Mouse (Mus musculus): ENCODE measurements at regions not wholly inside any gene's neighbourhood (a gene's known extent, or its start where the extent isn't known, plus 50 kb on each side); places are given as distances from the start of the nearest gene placed in this dataset.

DNA sequence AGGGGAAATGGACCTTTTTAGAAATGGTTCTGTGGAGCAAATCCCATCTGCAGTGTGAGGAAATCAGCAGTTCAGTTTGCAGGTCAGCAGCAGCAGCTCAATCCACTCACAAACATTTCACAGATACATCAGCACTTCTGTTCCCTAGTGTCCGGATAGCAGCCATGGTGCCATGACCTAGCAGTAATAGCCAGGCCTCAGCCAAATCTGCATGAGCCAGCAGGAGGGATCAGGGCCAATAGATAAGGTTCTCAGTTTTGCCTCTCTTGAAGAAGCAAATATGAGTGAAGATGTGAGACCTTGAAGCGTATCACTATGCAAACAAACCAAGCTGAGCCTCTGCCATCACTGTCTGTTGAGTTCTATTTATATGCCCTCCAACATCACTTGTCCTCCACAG is 380.7 kb upstream of the Chrm3 start:
- WGBS: 74% methylated on average over 2 of the region's 2 CpGs
- Histone ChIP-seq H3K27ac (ENCODE audit: control insufficient read depth, insufficient read depth, low read depth, low read length, poor library complexity) (no peak overlapping the region), H3K4me3 (replicated peaks; ENCODE audit: control insufficient read depth, low read depth, low read length) (no peak overlapping the region), H3K4me1 (ENCODE audit: control insufficient read depth, insufficient read depth, low read length) (no peaks in the 10 kb centered on the region)
- no peak for TF ChIP-seq POLR2A (IDR thresholded peaks at IDR 0.05; ENCODE audit: borderline replicate concordance, control insufficient read depth, low read depth, low read length)
- TF ChIP-seq CTCF (IDR thresholded peaks at IDR 0.05; ENCODE audit: control insufficient read depth, insufficient read depth, low read length): no peak

DNA sequence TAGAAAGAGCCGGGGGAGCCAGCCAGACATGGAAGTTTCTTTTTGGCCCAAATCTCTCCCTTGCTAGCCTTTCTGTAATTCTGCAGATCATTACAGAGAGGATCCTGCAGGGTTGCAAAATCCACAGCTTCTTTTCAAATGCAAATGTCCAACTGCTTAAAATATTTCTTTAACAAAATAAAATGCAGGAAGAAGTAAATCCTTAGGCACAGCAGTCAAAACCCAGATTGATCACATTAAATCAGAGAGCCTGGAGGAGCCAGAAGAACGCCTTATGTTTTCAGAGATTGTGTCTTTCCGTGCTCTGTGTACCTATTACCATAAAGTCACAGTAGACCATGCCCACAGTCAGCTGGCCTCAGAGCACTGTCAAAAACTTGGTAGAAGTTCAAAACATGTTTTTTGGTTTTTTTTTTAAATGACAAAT is 365.1 kb upstream of the Chrm3 start:
- TF ChIP-seq POLR2A (IDR thresholded peaks at IDR 0.05; ENCODE audit: borderline replicate concordance, control insufficient read depth, low read depth, low read length): no peak
- no peak for TF ChIP-seq CTCF (IDR thresholded peaks at IDR 0.05; ENCODE audit: control insufficient read depth, insufficient read depth, low read length)
- H3K27ac ChIP-seq (ENCODE audit: control insufficient read depth, insufficient read depth, low read depth, low read length, poor library complexity): no peak overlapping the region
- H3K4me1 ChIP-seq (ENCODE audit: control insufficient read depth, insufficient read depth, low read length): no peaks in the 10 kb centered on the region
- no peak overlapping the region for H3K4me3 ChIP-seq (replicated peaks; ENCODE audit: control insufficient read depth, low read depth, low read length)
- WGBS: 77% methylated on average over 3 of the region's 3 CpGs

DNA sequence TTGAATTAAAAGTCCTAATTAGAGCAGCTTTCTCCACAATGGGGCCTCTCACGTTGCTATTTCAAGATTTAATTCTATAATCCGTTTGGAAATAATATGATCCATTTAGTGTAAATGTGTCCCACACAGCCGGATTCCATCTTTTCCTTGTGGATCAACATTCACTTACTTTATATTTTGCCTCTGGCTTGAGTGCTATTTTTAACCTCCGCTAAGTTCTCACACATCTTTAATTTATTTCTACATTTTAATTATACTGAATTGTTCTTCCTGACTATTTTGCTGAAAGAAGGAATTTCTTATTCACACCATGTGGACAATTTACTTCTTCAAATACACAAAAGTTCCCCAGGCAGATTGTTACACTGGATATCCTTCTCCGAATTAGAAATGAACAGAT is 364.7 kb upstream of the Chrm3 start:
- TF ChIP-seq POLR2A (IDR thresholded peaks at IDR 0.05; ENCODE audit: borderline replicate concordance, control insufficient read depth, low read depth, low read length) (no peak), CTCF (IDR thresholded peaks at IDR 0.05; ENCODE audit: control insufficient read depth, insufficient read depth, low read length) (no peak)
- no peak overlapping the region for H3K27ac ChIP-seq (ENCODE audit: control insufficient read depth, insufficient read depth, low read depth, low read length, poor library complexity)
- 70% methylated on average over 5 of the region's 5 CpGs for WGBS
- no peaks in the 10 kb centered on the region for H3K4me1 ChIP-seq (ENCODE audit: control insufficient read depth, insufficient read depth, low read length)
- H3K4me3 ChIP-seq (replicated peaks; ENCODE audit: control insufficient read depth, low read depth, low read length): no peak overlapping the region

DNA sequence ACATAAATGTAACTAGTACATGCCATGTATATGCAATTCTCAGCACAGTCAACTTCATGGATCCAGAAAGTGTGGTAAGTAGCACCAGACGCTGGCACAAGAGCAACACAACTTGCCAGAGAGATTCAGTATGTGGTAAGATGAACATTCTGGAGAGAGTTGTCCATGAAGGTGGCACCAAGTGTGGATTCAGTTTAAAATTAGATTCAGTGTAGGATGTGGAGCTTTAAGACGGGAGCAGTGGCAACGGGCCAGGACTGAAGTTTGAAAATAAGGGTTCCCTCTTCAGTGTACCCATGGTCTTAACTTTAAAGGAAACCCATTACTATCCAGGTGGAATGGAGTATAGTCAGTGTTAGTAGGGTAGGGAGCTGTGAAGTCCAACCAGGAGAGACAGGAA is 360.0 kb upstream of the Chrm3 start:
- WGBS: 83% methylated on average over 3 of the region's 3 CpGs
- no peak for TF ChIP-seq CTCF (IDR thresholded peaks at IDR 0.05; ENCODE audit: control insufficient read depth, insufficient read depth, low read length)
- no peak for TF ChIP-seq POLR2A (IDR thresholded peaks at IDR 0.05; ENCODE audit: borderline replicate concordance, control insufficient read depth, low read depth, low read length)
- H3K27ac ChIP-seq (ENCODE audit: control insufficient read depth, insufficient read depth, low read depth, low read length, poor library complexity): no peak overlapping the region

DNA sequence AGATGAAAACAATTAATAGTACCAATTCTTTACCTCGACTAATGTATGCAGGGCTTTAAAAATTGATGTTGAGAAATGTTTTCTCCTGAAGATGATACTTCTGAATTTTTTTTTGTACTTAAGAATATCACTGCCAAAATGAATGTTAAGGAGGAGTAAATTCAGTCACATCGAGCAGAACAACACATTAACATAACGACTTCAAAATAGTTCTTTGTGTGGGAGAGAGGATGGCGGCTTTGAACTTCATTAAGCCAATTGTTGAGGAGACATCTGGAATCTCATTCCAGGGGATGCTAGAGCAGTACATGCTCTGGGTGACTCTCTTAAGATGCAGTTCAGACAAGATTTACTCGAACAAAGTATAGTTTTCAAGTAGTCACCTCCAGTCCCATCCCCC is 350.8 kb upstream of the Chrm3 start:
- Histone ChIP-seq H3K4me1 (ENCODE audit: control insufficient read depth, insufficient read depth, low read length) (no peaks in the 10 kb centered on the region), H3K4me3 (replicated peaks; ENCODE audit: control insufficient read depth, low read depth, low read length) (no peak overlapping the region), H3K27ac (ENCODE audit: control insufficient read depth, insufficient read depth, low read depth, low read length, poor library complexity) (no peak overlapping the region)
- 80% methylated on average over 5 of the region's 5 CpGs for WGBS
- TF ChIP-seq POLR2A (IDR thresholded peaks at IDR 0.05; ENCODE audit: borderline replicate concordance, control insufficient read depth, low read depth, low read length) (no peak), CTCF (IDR thresholded peaks at IDR 0.05; ENCODE audit: control insufficient read depth, insufficient read depth, low read length) (no peak)

More for the DNA sequence above, 360.0 kb upstream of the Chrm3 start:
- H3K4me1 ChIP-seq (ENCODE audit: control insufficient read depth, insufficient read depth, low read length): no peaks in the 10 kb centered on the region
- H3K4me3 ChIP-seq (replicated peaks; ENCODE audit: control insufficient read depth, low read depth, low read length): no peak overlapping the region

DNA sequence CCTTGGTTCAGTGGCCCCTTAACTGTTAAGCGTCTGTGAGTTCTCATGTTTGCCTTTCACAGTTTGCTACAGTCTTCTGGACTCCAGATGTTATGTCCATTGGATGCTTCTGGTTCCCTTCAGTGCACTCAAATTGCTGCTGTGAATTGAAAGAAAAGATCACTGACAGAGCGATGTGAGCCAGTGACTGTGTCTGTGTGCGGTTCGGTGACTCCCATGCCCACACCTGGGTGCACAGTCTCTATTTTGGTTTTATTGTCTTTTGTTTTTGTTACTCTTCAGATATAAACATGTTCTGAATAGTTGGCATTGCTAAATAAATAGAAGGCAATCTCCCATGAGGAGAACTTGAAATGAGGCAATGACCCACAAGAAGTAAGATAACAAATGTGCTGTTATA is 350.3 kb upstream of the Chrm3 start:
- H3K4me3 ChIP-seq (replicated peaks; ENCODE audit: control insufficient read depth, low read depth, low read length): no peak overlapping the region
- H3K27ac ChIP-seq (ENCODE audit: control insufficient read depth, insufficient read depth, low read depth, low read length, poor library complexity): no peak overlapping the region
- 89% methylated on average over 4 of the region's 4 CpGs for WGBS
- TF ChIP-seq CTCF (IDR thresholded peaks at IDR 0.05; ENCODE audit: control insufficient read depth, insufficient read depth, low read length): no peak
- TF ChIP-seq POLR2A (IDR thresholded peaks at IDR 0.05; ENCODE audit: borderline replicate concordance, control insufficient read depth, low read depth, low read length): no peak
- H3K4me1 ChIP-seq (ENCODE audit: control insufficient read depth, insufficient read depth, low read length): no peaks in the 10 kb centered on the region

DNA sequence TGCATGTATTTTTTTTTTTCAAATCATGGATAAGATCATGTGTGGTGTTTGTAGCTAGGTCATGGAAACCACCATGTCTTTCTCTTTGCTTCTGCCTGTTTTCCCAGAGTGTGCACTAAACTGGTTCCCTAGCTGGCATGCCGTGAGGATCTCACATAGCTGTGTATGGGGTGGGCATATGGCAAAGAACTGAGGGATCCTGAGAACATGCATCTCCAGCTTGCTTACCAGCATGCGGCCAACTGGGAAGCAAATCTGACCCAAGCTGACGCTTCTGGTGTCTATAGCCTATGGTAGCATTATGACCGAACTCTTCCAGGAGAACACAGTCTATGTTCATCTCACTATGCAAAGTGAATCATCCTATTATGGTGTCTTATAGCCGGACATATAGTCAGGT is 336.5 kb upstream of the Chrm3 start:
- H3K4me1 ChIP-seq (ENCODE audit: control insufficient read depth, insufficient read depth, low read length): no peaks in the 10 kb centered on the region
- no peak overlapping the region for H3K4me3 ChIP-seq (replicated peaks; ENCODE audit: control insufficient read depth, low read depth, low read length)
- no peak for TF ChIP-seq CTCF (IDR thresholded peaks at IDR 0.05; ENCODE audit: control insufficient read depth, insufficient read depth, low read length)
- no peak for TF ChIP-seq POLR2A (IDR thresholded peaks at IDR 0.05; ENCODE audit: borderline replicate concordance, control insufficient read depth, low read depth, low read length)
- WGBS: 80% methylated on average over 5 of the region's 5 CpGs
- no peak overlapping the region for H3K27ac ChIP-seq (ENCODE audit: control insufficient read depth, insufficient read depth, low read depth, low read length, poor library complexity)

DNA sequence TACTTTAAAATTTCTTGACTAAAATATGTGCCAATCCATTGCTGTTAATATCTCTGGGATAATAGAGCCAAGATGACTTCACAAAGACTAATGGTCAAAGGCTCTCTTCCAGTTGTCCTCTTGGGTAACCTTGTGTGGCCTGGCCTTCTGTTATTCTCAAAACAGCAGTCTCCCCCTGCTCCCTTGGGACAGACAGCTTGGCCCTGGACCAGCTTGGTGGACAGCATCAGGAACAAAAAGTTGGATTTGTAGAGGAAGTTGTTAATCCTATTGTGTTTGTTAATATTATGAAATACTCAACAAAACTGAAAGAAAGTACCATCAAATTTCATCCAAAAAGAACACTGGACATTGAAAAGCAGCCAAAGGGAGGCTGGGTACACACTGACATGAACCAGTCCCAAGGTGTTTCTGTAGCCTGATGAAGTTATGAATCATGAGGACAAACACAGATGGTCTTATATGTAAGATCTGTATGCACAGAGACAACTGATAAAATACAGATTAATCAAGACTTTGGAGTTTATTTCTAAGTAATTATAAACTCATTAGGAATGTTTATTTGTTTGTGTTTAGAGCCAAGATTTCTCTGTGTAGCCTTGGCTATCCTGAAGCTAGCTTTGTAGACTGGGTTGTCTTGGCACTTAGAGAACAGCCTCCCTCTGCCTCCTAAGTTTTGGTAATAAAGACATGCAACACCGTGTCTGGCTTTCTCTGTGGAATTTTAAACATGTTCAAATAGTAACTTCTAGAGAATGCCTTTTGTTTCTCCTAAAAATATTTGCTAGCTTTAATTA is 335.7 kb upstream of the Chrm3 start:
- Histone ChIP-seq H3K4me3 (replicated peaks; ENCODE audit: control insufficient read depth, low read depth, low read length) (no peak overlapping the region), H3K4me1 (ENCODE audit: control insufficient read depth, insufficient read depth, low read length) (no peaks in the 10 kb centered on the region), H3K27ac (ENCODE audit: control insufficient read depth, insufficient read depth, low read depth, low read length, poor library complexity) (no peak overlapping the region)
- no peak for TF ChIP-seq POLR2A (IDR thresholded peaks at IDR 0.05; ENCODE audit: borderline replicate concordance, control insufficient read depth, low read depth, low read length)
- TF ChIP-seq CTCF (IDR thresholded peaks at IDR 0.05; ENCODE audit: control insufficient read depth, insufficient read depth, low read length): no peak
- 71% methylated on average over 1 of the region's 1 CpGs for WGBS

All from bone marrow, adult 2 months (tissue).